Mouse (Mus musculus): ENCODE measurements around the gene Slc25a26. TPM values are rescaled to one million over a fixed set of nuclear protein-coding genes. Genes with fewer than 3 reads are reported as not detected.

Gene Slc25a26
- polyA plus RNA-seq, 1 experiment from 2014 or later = 8.5 TPM

DNA sequence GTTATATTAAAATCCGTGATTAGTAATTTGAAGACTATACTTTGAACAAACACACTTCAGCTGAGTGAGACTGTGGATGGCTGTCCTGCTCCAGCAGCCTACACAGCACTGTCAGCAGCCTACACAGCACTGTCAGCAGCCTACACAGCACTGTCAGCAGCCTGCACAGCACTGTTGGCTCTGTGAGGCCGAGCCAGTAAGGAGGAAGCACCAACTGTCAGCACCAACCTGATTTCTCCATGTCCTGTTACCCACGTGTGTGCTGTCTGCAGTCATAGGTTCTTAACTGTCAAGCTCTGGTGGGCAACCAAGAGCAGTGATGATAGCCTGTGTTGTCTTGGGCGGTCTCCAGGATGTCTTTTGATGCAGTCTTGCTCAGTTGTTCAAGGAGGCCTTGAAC lies 32.0 kb downstream of the Slc25a26 start:
- H3K4me1 ChIP-seq = no peaks in the 10 kb centered on the region
- no peaks in the 10 kb centered on the region for H3K9me3 ChIP-seq (replicated peaks)
- no peak overlapping the region for H3K27ac ChIP-seq (replicated peaks)
- no peak overlapping the region for H3K4me2 ChIP-seq (replicated peaks)
- H3K27me3 ChIP-seq = no peaks in the 10 kb centered on the region
- no peak overlapping the region for H3K4me3 ChIP-seq (replicated peaks)
- WGBS = 78% methylated on average over 4 of the region's 4 CpGs
- H3K36me3 ChIP-seq = no peaks in the 10 kb centered on the region
- no peak for ATAC-seq (ENCODE audit: insufficient number of reproducible peaks, low FRiP score, low TSS enrichment, low read depth)
- H3K9ac ChIP-seq = no peak overlapping the region

DNA sequence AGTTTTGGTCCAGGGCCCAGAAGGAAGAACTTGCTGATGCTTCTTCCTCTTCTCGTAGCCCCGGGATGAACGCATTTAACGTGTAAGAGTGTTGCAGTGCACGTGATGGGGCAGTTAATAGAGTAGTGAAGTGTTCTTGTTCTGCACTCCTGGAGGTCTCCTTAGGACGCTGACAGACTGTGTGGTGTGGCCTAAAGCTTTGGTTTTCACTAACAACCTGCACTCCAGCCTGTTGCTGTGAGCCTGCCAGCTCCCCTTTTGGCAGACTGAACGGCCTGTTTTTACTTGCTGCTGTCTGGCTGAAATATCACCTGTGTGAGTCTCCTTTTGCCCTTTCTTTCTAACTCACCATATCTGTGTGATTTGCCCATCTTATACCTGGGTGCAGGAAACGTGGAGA lies 36.3 kb downstream of the Slc25a26 start:
- no peaks in the 10 kb centered on the region for H3K36me3 ChIP-seq
- H3K4me3 ChIP-seq (replicated peaks) = no peak overlapping the region
- no peak overlapping the region for H3K9ac ChIP-seq
- no peak overlapping the region for H3K4me2 ChIP-seq (replicated peaks)
- H3K27ac ChIP-seq (replicated peaks) = no peak overlapping the region
- ATAC-seq (ENCODE audit: insufficient number of reproducible peaks, low FRiP score, low TSS enrichment, low read depth) = no peak
- H3K4me1 ChIP-seq = peaks cover 19% of the 10 kb centered on the region
- no peaks in the 10 kb centered on the region for H3K9me3 ChIP-seq (replicated peaks)
- H3K27me3 ChIP-seq = no peaks in the 10 kb centered on the region
- WGBS = 69% methylated on average over 8 of the region's 8 CpGs

DNA sequence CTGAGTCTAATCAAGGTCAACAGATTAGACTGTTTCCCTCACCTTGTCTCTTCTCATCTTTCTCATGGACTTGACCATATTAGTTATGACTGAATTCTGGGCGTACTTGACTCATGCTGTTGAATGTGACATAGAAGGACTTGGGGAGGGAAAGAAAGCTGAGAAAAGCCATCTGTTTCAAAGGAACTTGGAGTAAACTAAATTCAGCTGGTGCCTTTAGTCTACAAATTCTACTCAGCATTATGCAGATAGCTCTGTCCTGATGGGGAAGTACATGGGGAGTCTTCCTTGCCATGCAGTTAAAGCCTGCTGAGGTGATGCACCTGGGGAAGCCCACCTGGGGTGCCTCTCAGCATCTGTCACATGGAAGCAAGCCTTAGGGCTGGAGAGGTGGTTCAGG lies 37.5 kb downstream of the Slc25a26 start:
- Histone ChIP-seq H3K4me2 (replicated peaks) (no peak overlapping the region), H3K27me3 (no peaks in the 10 kb centered on the region), H3K9me3 (replicated peaks) (no peaks in the 10 kb centered on the region), H3K4me1 (peaks cover 19% of the 10 kb centered on the region), H3K4me3 (replicated peaks) (no peak overlapping the region), H3K27ac (replicated peaks) (no peak overlapping the region), H3K36me3 (no peaks in the 10 kb centered on the region), H3K9ac (no peak overlapping the region)
- ATAC-seq (ENCODE audit: insufficient number of reproducible peaks, low FRiP score, low TSS enrichment, low read depth) = no peak
- WGBS = 56% methylated on average over 1 of the region's 1 CpGs

DNA sequence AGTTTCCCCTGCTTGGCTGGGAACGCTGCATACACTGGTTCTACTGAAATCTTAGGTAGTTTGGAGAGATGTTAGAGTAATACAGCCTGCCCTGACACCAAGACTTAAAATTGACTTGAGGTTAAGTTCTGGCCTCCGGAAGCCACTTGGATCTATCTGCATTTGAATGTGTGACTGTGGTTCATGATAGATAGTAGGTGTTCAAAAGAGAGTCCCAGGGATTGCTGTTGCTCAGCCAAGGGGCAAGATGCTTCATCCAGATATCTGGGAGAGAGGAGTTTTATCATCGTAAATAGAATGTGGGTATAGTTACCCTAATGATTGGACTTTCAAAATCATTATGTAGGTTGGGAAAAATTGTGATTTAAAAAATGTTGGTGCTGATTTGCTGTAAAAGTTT lies 40.0 kb downstream of the Slc25a26 start:
- no peak overlapping the region for H3K4me3 ChIP-seq (replicated peaks)
- ATAC-seq (ENCODE audit: insufficient number of reproducible peaks, low FRiP score, low TSS enrichment, low read depth) = no peak
- H3K9ac ChIP-seq = no peak overlapping the region
- peaks cover 19% of the 10 kb centered on the region for H3K4me1 ChIP-seq
- no peaks in the 10 kb centered on the region for H3K9me3 ChIP-seq (replicated peaks)
- WGBS = 85% methylated on average over 3 of the region's 3 CpGs
- H3K36me3 ChIP-seq = no peaks in the 10 kb centered on the region
- no peak overlapping the region for H3K27ac ChIP-seq (replicated peaks)
- no peaks in the 10 kb centered on the region for H3K27me3 ChIP-seq
- no peak overlapping the region for H3K4me2 ChIP-seq (replicated peaks)

DNA sequence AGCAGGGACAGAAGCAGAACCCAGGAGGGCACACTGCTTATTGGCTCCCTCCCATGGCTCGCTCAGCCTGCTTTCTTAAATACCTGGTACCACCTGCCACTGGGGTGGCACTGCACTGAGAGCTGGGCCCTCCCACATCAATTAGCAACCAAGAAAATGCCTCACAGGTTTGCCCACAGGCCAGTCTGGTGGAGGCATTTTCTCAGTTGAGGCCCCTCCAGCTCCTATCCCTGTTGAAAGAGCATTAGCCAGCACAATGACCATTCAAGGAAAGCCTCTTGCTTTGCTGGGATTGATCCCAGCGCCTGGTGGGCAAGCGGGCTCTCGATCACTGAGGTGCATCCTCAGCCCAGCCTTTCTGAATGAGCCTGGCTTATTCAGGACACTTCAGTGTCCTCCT lies 40.5 kb downstream of the Slc25a26 start:
- H3K4me3 ChIP-seq (replicated peaks) = no peak overlapping the region
- H3K9ac ChIP-seq = no peak overlapping the region
- WGBS = 63% methylated on average over 4 of the region's 4 CpGs
- H3K4me2 ChIP-seq (replicated peaks) = no peak overlapping the region
- H3K4me1 ChIP-seq = peaks cover 19% of the 10 kb centered on the region
- H3K9me3 ChIP-seq (replicated peaks) = no peaks in the 10 kb centered on the region
- no peak overlapping the region for H3K27ac ChIP-seq (replicated peaks)
- no peak for ATAC-seq (ENCODE audit: insufficient number of reproducible peaks, low FRiP score, low TSS enrichment, low read depth)
- no peaks in the 10 kb centered on the region for H3K27me3 ChIP-seq
- no peaks in the 10 kb centered on the region for H3K36me3 ChIP-seq

DNA sequence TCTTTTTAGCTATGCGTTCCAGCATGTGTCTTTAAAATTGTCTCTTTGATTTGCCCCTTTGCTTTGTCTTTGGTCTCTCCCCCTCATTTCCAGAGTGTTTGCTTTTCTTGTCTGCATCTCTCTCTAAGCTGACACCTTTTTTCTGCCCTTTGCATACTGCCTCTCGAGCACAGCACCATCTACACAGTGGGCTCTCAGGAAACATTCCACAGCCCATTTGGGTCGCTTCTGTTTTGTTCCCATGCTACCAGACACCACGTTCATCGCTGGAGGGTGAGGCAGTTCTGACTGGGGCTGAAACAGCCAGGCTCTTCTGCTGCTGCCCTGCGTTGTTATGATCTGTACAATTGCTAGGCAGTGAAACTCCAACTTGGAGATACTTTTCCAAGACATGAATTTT lies 41.0 kb downstream of the Slc25a26 start:
- no peaks in the 10 kb centered on the region for H3K27me3 ChIP-seq
- peak overlapping the region; percentile 74 for H3K27ac ChIP-seq (replicated peaks)
- H3K4me3 ChIP-seq (replicated peaks) = no peak overlapping the region
- 36% methylated on average over 6 of the region's 6 CpGs for WGBS
- H3K36me3 ChIP-seq = no peaks in the 10 kb centered on the region
- H3K4me1 ChIP-seq = peaks cover 19% of the 10 kb centered on the region
- no peaks in the 10 kb centered on the region for H3K9me3 ChIP-seq (replicated peaks)
- H3K4me2 ChIP-seq (replicated peaks) = no peak overlapping the region
- no peak overlapping the region for H3K9ac ChIP-seq
- ATAC-seq (ENCODE audit: insufficient number of reproducible peaks, low FRiP score, low TSS enrichment, low read depth) = no peak

DNA sequence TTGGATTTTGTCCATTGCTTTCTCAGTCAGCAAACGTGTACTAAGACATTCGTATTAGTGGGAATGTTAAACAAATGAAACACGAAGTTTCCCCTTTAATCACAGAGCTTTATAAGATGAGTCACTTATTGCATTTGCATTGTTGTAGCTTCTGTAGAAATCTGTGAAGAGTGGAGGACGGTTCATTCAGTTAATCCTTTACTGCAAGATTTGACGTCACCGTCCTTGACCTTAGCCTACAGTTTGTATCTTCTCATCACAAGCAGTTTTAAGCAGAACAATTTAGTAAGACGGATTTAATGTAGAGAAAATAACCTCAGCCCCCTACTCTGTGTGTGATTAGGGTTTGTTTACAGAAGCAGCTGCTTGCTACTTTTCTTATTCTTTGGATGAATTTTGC lies 41.7 kb downstream of the Slc25a26 start:
- Histone ChIP-seq H3K9me3 (replicated peaks) (no peaks in the 10 kb centered on the region), H3K27ac (replicated peaks) (peak overlapping the region; percentile 74; the same call in 1 of the 2 replicates), H3K36me3 (no peaks in the 10 kb centered on the region), H3K4me1 (peaks cover 19% of the 10 kb centered on the region), H3K4me2 (replicated peaks) (no peak overlapping the region), H3K27me3 (no peaks in the 10 kb centered on the region), H3K4me3 (replicated peaks) (no peak overlapping the region), H3K9ac (no peak overlapping the region)
- no peak for ATAC-seq (ENCODE audit: insufficient number of reproducible peaks, low FRiP score, low TSS enrichment, low read depth)
- 39% methylated on average over 7 of the region's 7 CpGs for WGBS

DNA sequence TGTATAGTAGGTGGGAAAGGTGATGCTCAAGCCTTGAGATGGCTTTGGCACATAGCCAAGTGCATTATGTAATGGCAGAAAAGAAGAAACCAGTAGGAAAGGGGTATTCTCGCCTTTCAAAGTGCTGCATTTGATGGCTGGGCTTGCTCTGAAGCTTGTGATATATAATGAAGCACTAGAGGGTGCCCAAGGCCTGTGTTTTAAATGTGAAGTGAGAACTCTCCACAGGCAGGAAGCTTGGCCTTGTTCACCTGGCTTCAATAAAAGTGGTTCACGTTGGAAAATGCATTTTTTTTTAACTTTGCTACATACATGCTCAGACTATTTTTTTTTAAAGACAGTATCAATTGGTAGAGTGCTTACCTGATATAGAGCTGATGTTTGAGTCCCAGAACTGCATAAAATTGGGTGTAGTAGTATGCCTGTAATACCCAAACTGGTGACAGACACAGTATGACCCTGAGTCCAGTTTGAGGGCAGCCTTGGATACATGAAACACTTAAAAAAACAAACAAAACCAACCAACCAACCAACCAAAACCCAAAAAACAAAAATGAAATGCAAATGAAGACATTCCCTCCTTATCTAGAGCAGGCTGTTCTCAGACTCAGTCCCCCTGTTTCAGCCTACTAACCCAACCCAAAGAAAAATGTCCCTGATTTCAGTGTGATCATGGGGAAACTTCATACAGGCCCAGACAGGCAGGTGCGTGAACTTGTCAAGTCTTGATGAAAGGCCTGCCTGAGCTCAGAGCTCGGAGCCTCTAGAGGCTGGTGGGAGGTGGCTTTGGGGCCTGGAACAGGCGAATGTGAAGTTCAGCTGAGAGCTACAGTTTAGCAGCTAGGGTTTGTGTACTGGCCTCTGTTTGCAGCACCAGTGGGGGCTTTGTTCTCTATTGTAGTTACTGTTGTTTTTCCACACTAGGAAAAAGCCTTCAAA lies 44.0 kb downstream of the Slc25a26 start:
- Histone ChIP-seq H3K36me3 (no peaks in the 10 kb centered on the region), H3K27me3 (no peaks in the 10 kb centered on the region), H3K4me1 (peaks cover 11% of the 10 kb centered on the region), H3K9ac (no peak overlapping the region), H3K9me3 (replicated peaks) (no peaks in the 10 kb centered on the region), H3K4me3 (replicated peaks) (no peak overlapping the region), H3K27ac (replicated peaks) (no peak overlapping the region), H3K4me2 (replicated peaks) (no peak overlapping the region)
- no peak; the same call in 1 of the 2 replicates for ATAC-seq (ENCODE audit: insufficient number of reproducible peaks, low FRiP score, low TSS enrichment, low read depth)
- WGBS = 41% methylated on average over 5 of the region's 5 CpGs

DNA sequence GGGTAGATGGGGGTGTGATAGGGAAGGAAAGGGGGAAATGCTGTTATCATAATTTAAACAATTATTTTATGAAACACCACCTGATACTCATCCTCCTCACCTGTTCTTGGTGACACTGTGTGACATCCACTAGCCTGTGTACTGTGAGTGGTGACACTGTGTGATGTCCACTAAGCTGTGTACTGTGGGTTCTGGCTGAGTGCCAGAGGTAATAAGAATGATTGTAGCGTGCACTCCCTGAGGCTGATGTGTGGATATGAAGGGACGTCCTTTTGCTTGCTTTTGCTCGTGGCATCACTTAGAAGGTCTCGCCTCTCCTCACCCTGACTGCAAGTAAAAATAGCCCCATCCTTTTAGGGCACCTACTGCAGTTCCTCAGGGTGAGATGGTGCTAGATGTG lies 47.1 kb downstream of the Slc25a26 start:
- no peak for ATAC-seq (ENCODE audit: insufficient number of reproducible peaks, low FRiP score, low TSS enrichment, low read depth)
- 50% methylated on average over 4 of the region's 4 CpGs for WGBS
- no peaks in the 10 kb centered on the region for H3K27me3 ChIP-seq

DNA sequence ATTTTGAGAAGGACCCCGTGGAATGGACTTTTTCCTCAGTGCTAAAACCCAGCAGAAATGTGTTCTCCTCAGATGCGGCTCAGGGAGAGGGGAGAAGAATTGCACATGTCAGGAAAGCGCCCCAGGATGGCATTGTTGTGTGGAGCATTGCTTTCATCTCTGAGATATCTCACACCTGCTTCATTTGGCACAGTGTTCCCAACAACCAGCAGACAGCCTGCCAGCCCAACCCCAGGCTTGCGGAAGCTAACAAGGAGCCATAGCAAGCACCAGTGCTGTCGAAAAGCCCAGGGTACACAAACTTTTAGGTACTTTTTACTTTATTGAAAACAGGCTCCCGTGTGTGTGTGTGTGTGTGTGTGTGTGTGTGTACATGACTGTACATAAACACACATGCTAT lies 50.2 kb downstream of the Slc25a26 start:
- WGBS = 65% methylated on average over 6 of the region's 6 CpGs
- ATAC-seq (ENCODE audit: insufficient number of reproducible peaks, low FRiP score, low TSS enrichment, low read depth) = no peak
- H3K36me3 ChIP-seq = no peaks in the 10 kb centered on the region
- no peak overlapping the region for H3K4me3 ChIP-seq (replicated peaks)
- H3K4me1 ChIP-seq = no peaks in the 10 kb centered on the region
- no peak overlapping the region for H3K4me2 ChIP-seq (replicated peaks)
- no peak overlapping the region for H3K9ac ChIP-seq
- no peaks in the 10 kb centered on the region for H3K27me3 ChIP-seq
- no peaks in the 10 kb centered on the region for H3K9me3 ChIP-seq (replicated peaks)
- H3K27ac ChIP-seq (replicated peaks) = no peak overlapping the region

More for the DNA sequence above, 47.1 kb downstream of the Slc25a26 start:
- Histone ChIP-seq H3K4me1 (no peaks in the 10 kb centered on the region), H3K27ac (replicated peaks) (no peak overlapping the region), H3K4me2 (replicated peaks) (no peak overlapping the region), H3K4me3 (replicated peaks) (no peak overlapping the region), H3K9me3 (replicated peaks) (no peaks in the 10 kb centered on the region), H3K36me3 (no peaks in the 10 kb centered on the region), H3K9ac (no peak overlapping the region)

DNA sequence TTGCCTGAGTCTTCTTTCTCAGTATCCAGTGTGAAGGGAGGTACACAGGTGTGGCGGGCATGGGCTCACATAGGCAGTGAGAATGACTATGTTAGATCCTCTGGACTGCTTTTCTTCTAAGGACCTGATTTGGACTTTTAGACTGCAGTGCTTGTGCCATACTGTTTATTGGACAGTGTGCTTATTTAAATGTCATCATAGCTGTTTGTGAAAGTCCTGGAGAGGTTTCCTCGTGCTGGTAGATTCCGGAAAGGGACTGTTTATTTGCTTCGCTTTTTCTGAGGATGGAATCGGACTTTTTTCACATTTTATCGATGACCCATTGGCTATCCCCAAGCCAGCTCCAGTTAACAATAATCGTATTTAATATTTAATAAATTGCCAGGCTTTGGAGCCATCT lies 50.7 kb downstream of the Slc25a26 start:
- H3K27ac ChIP-seq (replicated peaks) = no peak overlapping the region
- H3K36me3 ChIP-seq = no peaks in the 10 kb centered on the region
- no peak overlapping the region for H3K4me2 ChIP-seq (replicated peaks)
- no peaks in the 10 kb centered on the region for H3K9me3 ChIP-seq (replicated peaks)
- ATAC-seq (ENCODE audit: insufficient number of reproducible peaks, low FRiP score, low TSS enrichment, low read depth) = no peak
- H3K4me3 ChIP-seq (replicated peaks) = no peak overlapping the region
- no peak overlapping the region for H3K9ac ChIP-seq
- no peaks in the 10 kb centered on the region for H3K4me1 ChIP-seq
- 72% methylated on average over 7 of the region's 7 CpGs for WGBS
- no peaks in the 10 kb centered on the region for H3K27me3 ChIP-seq

DNA sequence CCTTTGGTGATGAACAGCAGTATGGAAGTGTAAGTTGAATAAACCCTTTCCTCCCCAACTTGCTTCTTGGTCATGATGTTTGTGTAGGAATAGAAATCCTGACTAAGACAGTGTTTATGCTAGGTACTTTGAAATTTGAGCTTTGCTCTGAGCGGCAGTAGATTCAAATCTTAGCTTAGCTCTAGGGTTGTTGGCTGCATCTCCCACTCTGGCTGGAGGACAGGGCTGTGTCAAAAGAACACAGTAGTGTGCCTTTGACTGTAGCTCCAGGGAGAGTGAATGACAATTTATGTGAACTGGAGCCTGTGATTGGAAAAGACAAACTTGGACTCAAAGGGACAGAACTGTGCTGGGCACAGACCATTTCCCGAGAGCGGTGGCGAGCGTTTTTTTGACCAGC lies 53.0 kb downstream of the Slc25a26 start:
- Histone ChIP-seq H3K27me3 (no peaks in the 10 kb centered on the region), H3K27ac (replicated peaks) (no peak overlapping the region), H3K9me3 (replicated peaks) (no peaks in the 10 kb centered on the region), H3K9ac (no peak overlapping the region), H3K36me3 (no peaks in the 10 kb centered on the region), H3K4me3 (replicated peaks) (no peak overlapping the region), H3K4me2 (replicated peaks) (no peak overlapping the region), H3K4me1 (no peaks in the 10 kb centered on the region)
- ATAC-seq (ENCODE audit: insufficient number of reproducible peaks, low FRiP score, low TSS enrichment, low read depth) = no peak
- WGBS = 88% methylated on average over 5 of the region's 5 CpGs

Data from embryonic facial prominence, embryonic 15.5 days (tissue).